Mouse (Mus musculus) myocyte (in vitro differentiated cells): ENCODE results near the gene Olfr283. TPM values are rescaled to one million over a fixed set of nuclear protein-coding genes. Genes with fewer than 3 reads are reported as not detected.

Experiments
- H3K27me3 ChIP-seq: one replicate; pipeline ENCODE4 v1.6.1; 2011; ENCODE audit not compliant: control insufficient read depth, insufficient read depth, insufficient read length
- H3K36me3 ChIP-seq: one replicate; pipeline ENCODE4 v1.6.1; 2011; ENCODE audit not compliant: control insufficient read depth, insufficient read depth
- H3K4me2 ChIP-seq: one replicate; pipeline ENCODE4 v1.6.1; 2011; ENCODE audit warnings: low read depth, control low read depth
- H3K4me3 ChIP-seq: one replicate; pipeline ENCODE4 v1.5.1; 2011; ENCODE audit warnings: mild to moderate bottlenecking, control low read depth, moderate library complexity
- H3K79me2 ChIP-seq: one replicate; pipeline ENCODE4 v1.6.1; 2011; ENCODE audit not compliant: control insufficient read depth, insufficient read depth
- H3ac ChIP-seq: one replicate; pipeline ENCODE4 v1.6.1; 2011; ENCODE audit not compliant: control insufficient read depth, insufficient read length
- CEBPB ChIP-seq: IDR thresholded peaks from 2 replicates; pipeline ENCODE4 v1.6.1; 2011; ENCODE audit warnings: mild to moderate bottlenecking, moderate library complexity; ENCODE audit not compliant: poor library complexity, insufficient read depth, severe bottlenecking
- E2F4 ChIP-seq: IDR thresholded peaks from one replicate; pipeline ENCODE4 v1.6.1; 2011; ENCODE audit warnings: mild to moderate bottlenecking, control low read depth, moderate library complexity; ENCODE audit not compliant: insufficient read depth
- MAX ChIP-seq: IDR thresholded peaks from one replicate; pipeline ENCODE4 v1.6.1; 2011; ENCODE audit warnings: low read depth, mild to moderate bottlenecking, control low read depth
- MYOD1 ChIP-seq, 3 experiments: IDR thresholded peaks; one replicate each; pipeline ENCODE4 v1.6.1; 2011; ENCODE audit warnings: control low read depth in 2 of 3, low read depth in 2 of 3, mild to moderate bottlenecking in 2 of 3, moderate library complexity in 1 of 3; ENCODE audit not compliant: insufficient read length in 2 of 3, control insufficient read depth in 1 of 3
- MYOG ChIP-seq, 3 experiments: IDR thresholded peaks; one replicate each; pipeline ENCODE4 v1.6.1; 2011; ENCODE audit warnings: control low read depth in 2 of 3, low read depth in 2 of 3, mild to moderate bottlenecking in 2 of 3; ENCODE audit not compliant: insufficient read length in 2 of 3, control insufficient read depth in 1 of 3, insufficient read depth in 1 of 3
- POLR2A ChIP-seq: IDR thresholded peaks from one replicate; pipeline ENCODE4 v1.6.1; 2011; ENCODE audit warnings: low read depth, mild to moderate bottlenecking, control low read depth, moderate library complexity; ENCODE audit not compliant: insufficient read length
- POLR2AphosphoS2 ChIP-seq: IDR thresholded peaks from one replicate; pipeline ENCODE4 v1.6.1; 2011; ENCODE audit warnings: low read depth, control low read depth; ENCODE audit not compliant: insufficient read length
- REST ChIP-seq: IDR thresholded peaks from one replicate; pipeline ENCODE4 v1.6.1; 2011; ENCODE audit warnings: mild to moderate bottlenecking, control low read depth, moderate library complexity; ENCODE audit not compliant: insufficient read depth, insufficient read length
- SRF ChIP-seq: IDR thresholded peaks from one replicate; pipeline ENCODE4 v1.6.1; 2011; ENCODE audit warnings: low read depth; ENCODE audit not compliant: control insufficient read depth, insufficient read length
- TCF12 ChIP-seq: IDR thresholded peaks from one replicate; pipeline ENCODE4 v1.6.1; 2011; ENCODE audit warnings: mild to moderate bottlenecking, control low read depth; ENCODE audit not compliant: poor library complexity, insufficient read depth, severe bottlenecking
- TCF3 ChIP-seq: IDR thresholded peaks from one replicate; pipeline ENCODE4 v1.6.1; 2011; ENCODE audit warnings: low read depth, control low read depth; ENCODE audit not compliant: insufficient read length
- USF1 ChIP-seq: IDR thresholded peaks from one replicate; pipeline ENCODE4 v1.6.1; 2011; ENCODE audit warnings: low read depth, mild to moderate bottlenecking, control low read depth, moderate library complexity
- polyA plus RNA-seq: library from polyadenylated mRNA; unstranded; fragments of >200 nt; fragmentation: generic; extraction: Trizol; gene quantifications from one replicate; pipeline ENCODE4 v1.2.1, GENCODE M21; 2012; ENCODE audit warnings: missing spikeins

Gene Olfr283
- polyA plus RNA-seq, 1 experiment: not detected

DNA sequence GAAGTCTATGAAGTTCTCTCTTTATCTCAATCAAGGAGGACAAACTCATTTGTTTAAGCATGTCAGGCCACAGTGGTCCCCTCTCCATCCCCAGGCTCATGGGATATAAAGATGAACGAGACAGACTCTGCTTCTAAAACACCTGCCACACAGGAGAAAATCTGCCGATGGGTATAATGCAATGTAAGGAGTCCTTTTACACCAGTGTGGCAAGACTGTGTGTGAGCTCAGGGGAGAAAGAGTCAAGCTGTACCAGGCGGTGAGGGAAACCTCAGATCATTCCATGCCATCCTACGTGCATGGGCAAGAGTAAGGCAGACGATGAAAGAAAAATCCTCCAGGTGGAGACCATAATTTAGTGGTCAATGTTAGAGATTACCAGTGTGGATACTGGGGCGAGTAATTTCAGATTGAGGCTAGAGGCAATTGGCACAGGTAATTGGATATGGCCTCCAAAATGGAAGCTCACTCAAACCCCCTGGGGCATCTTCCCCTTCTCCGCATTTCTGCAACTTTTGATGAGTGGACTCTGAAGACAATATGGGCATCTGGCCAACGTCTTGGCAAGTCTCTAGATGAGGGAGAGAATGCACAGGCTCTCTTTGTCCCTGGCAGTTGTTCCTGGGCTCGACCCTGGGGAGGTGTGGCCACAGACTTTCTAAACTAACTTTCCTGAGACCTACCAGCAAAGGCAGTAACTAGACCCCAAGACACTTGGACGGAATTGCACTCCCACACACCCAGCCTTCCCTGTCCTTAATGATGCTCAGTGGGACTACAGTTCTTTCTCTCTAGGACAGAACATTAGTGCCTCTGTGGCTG is 10.5 kb upstream of the Olfr283 start:
- peaks cover 2% of the 10 kb centered on the region for H3K27me3 ChIP-seq
- TF ChIP-seq E2F4: no peak
- no peak for TF ChIP-seq REST
- TF ChIP-seq TCF12: no peak
- no peak for TF ChIP-seq MYOG (IDR thresholded peaks at IDR 0.05; ENCODE audit: control insufficient read depth in 1 of 3, insufficient read depth in 1 of 3, insufficient read length in 2 of 3, low read depth in 2 of 3)
- TF ChIP-seq TCF3: no peak
- TF ChIP-seq POLR2AphosphoS2: no peak
- TF ChIP-seq SRF: no peak
- TF ChIP-seq MAX: no peak
- no peak for TF ChIP-seq POLR2A
- TF ChIP-seq USF1: no peak
- TF ChIP-seq MYOD1 (IDR thresholded peaks at IDR 0.05; ENCODE audit: control insufficient read depth in 1 of 3, insufficient read length in 2 of 3, low read depth in 2 of 3): no peak
- TF ChIP-seq CEBPB: no peak
- H3K79me2 ChIP-seq: no peaks in the 10 kb centered on the region
- H3K4me2 ChIP-seq: no peak overlapping the region
- no peaks in the 10 kb centered on the region for H3K36me3 ChIP-seq
- no peak overlapping the region for H3K4me3 ChIP-seq
- no peak overlapping the region for H3ac ChIP-seq

DNA sequence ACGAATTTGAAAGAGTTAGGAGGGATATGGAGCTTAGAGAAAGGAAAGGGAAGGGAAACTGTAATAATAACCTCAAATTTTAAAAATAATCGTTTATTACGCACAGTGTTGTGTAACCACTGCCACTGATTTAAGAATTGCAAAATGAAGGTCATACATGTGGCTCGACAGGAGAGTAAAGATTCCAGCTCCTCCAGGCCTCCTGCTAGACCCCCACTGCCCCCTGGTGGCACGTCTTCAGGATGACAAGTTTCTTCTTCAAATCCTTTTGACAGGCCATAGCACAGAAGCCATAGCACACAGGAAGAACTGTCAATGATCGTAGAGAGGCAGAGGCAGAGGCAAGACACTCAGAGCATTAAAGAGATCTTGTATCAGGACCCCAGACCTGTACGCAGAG is 9.1 kb upstream of the Olfr283 start:
- Histone ChIP-seq H3K36me3 (no peaks in the 10 kb centered on the region), H3ac (no peak overlapping the region)

DNA sequence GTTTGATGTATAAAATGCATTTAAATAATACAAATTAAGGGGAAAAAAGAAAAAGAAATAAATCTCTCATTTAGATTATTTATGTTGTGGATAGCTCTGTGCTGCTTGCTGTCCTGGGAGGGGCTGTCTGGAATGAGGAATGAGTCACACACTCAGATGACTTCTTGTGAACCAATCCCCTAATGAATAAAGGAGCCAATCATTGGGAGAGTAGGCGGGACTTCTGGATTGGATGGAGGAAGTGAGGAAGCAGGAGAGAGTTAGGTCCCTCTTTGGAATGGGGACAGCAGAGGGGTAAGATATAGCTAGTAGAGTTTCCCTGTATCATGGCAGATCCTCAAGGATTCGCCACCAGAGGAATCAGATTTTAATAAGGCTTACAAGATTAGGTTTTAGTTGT is 6.9 kb upstream of the Olfr283 start:
- TF ChIP-seq TCF3 (no peak), MYOD1 (IDR thresholded peaks at IDR 0.05; ENCODE audit: control insufficient read depth in 1 of 3, insufficient read length in 2 of 3, low read depth in 2 of 3) (no peak), POLR2A (no peak), USF1 (no peak), REST (no peak), POLR2AphosphoS2 (no peak), MAX (no peak), SRF (no peak), E2F4 (no peak), TCF12 (no peak), MYOG (IDR thresholded peaks at IDR 0.05; ENCODE audit: control insufficient read depth in 1 of 3, insufficient read depth in 1 of 3, insufficient read length in 2 of 3, low read depth in 2 of 3) (no peak)
- no peak overlapping the region for H3K4me3 ChIP-seq
- H3K79me2 ChIP-seq: no peaks in the 10 kb centered on the region
- peaks cover 8% of the 10 kb centered on the region for H3K27me3 ChIP-seq
- H3K36me3 ChIP-seq: no peaks in the 10 kb centered on the region
- H3ac ChIP-seq: no peak overlapping the region
- peak overlapping the region; percentile 31 for H3K4me2 ChIP-seq

More for the DNA sequence above, 9.1 kb upstream of the Olfr283 start:
- no peak for TF ChIP-seq MYOG (IDR thresholded peaks at IDR 0.05; ENCODE audit: control insufficient read depth in 1 of 3, insufficient read depth in 1 of 3, insufficient read length in 2 of 3, low read depth in 2 of 3)
- no peak for TF ChIP-seq SRF
- no peak for TF ChIP-seq REST
- Histone ChIP-seq H3K79me2 (no peaks in the 10 kb centered on the region), H3K27me3 (no peaks in the 10 kb centered on the region), H3K4me2 (peak overlapping the region; percentile 30), H3K4me3 (no peak overlapping the region)

DNA sequence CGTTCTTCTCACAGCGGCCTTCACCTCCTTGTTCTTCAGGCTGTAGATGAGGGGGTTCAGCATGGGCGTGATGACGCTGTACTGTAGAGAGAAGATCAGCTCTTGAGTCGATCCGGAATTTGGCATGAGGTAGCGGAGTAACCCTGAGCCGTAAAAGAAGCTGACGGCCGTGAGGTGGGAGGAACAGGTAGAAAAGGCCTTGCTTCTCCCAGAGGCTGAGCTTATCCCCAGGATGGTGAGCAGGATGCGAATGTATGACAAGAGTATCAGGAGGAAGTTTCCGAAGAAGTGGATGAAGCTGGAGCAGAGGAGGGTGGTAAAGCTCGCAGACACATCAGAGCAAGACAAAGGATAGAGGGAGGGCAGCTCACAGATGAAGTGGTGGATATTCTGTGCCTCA is 2.5 kb downstream of the Olfr283 start:
- Histone ChIP-seq H3K27me3 (peaks cover 3% of the 10 kb centered on the region), H3ac (no peak overlapping the region), H3K36me3 (no peaks in the 10 kb centered on the region), H3K4me3 (no peak overlapping the region), H3K79me2 (no peaks in the 10 kb centered on the region), H3K4me2 (no peak overlapping the region)
- TF ChIP-seq E2F4 (no peak), MAX (no peak), SRF (no peak), POLR2AphosphoS2 (no peak), MYOD1 (IDR thresholded peaks at IDR 0.05; ENCODE audit: control insufficient read depth in 1 of 3, insufficient read length in 2 of 3, low read depth in 2 of 3) (no peak), TCF3 (no peak), TCF12 (no peak)

DNA sequence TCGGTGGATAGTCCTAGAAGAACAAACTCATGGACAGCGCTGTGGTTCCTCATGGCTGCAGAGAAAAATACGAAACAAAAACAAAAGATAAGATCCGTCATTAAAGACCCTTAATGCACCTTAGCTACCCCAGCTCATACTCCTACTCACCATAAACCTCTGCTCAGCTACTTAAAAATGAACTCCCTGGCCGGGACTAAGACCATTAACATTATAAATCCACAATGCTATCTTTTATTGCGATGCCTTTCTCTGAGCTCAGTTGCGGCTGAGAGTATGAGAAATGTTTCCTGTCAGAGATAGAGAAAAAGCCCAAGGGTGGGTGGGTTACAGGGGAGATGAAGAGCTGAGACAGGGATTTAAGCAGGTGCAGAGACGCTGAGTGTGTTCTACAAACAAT is 39.9 kb downstream of the Olfr283 start, which contains the start of gene Olfr284:
TSS of gene Olfr284 (minus strand) at position 101 of the 400 bp plus-strand sequence.
- Histone ChIP-seq H3K27me3 (peaks cover 21% of the 10 kb centered on the region), H3ac (no peak within 1 kb of the TSS), H3K4me3 (no peak within 1 kb of the TSS), H3K4me2 (no peak within 1 kb of the TSS), H3K79me2 (no peaks in the 10 kb centered on the region), H3K36me3 (no peaks in the 10 kb centered on the region)
- no peak for TF ChIP-seq TCF3
- no peak for TF ChIP-seq E2F4
- no peak for TF ChIP-seq CEBPB
- no peak for TF ChIP-seq MAX
- no peak for TF ChIP-seq POLR2A
- TF ChIP-seq SRF: no peak
- TF ChIP-seq MYOD1 (IDR thresholded peaks at IDR 0.05; ENCODE audit: control insufficient read depth in 1 of 3, insufficient read length in 2 of 3, low read depth in 2 of 3): no peak
- no peak for TF ChIP-seq REST
- TF ChIP-seq USF1: no peak
- TF ChIP-seq TCF12: no peak

Other genes with a start within 250 kb of the Olfr283 start
- gene Asb8, start 215.3 kb downstream of the Olfr283 start, polyA plus RNA-seq: 50.3 TPM
- gene Ccdc184, start 213.8 kb downstream of the Olfr283 start, polyA plus RNA-seq: 0.05 TPM
- not detected for gene Olfr288, start 185.4 kb downstream of the Olfr283 start, polyA plus RNA-seq
- not detected for gene Gm44579, start 160.0 kb downstream of the Olfr283 start, polyA plus RNA-seq
- gene Olfr287, start 159.9 kb downstream of the Olfr283 start, polyA plus RNA-seq: not detected
- gene Olfr286, start 146.5 kb downstream of the Olfr283 start, polyA plus RNA-seq: not detected
- not detected for gene H1fnt, start 123.7 kb downstream of the Olfr283 start, polyA plus RNA-seq
- not detected for gene Zfp641, start 84.8 kb downstream of the Olfr283 start, polyA plus RNA-seq
- not detected for gene Olfr285, start 63.6 kb downstream of the Olfr283 start, polyA plus RNA-seq
- not detected for gene Olfr284, start 40.0 kb downstream of the Olfr283 start, polyA plus RNA-seq
- not detected for gene Olfr282, start 50.3 kb upstream of the Olfr283 start, polyA plus RNA-seq
- not detected for gene Olfr281, start 71.6 kb upstream of the Olfr283 start, polyA plus RNA-seq
- gene OR5BS1P, start 89.0 kb upstream of the Olfr283 start, polyA plus RNA-seq: not detected
- not detected for gene Lalba, start 101.8 kb upstream of the Olfr283 start, polyA plus RNA-seq
- gene Olfr279, start 111.5 kb upstream of the Olfr283 start, polyA plus RNA-seq: not detected
- 109 TPM for gene Kansl2, start 153.3 kb upstream of the Olfr283 start, polyA plus RNA-seq
- gene Ccnt1, start 190.0 kb upstream of the Olfr283 start, polyA plus RNA-seq: 12.6 TPM
- 0.10 TPM for gene 4930415O20Rik, start 190.1 kb upstream of the Olfr283 start, polyA plus RNA-seq
- gene Adcy6, start 229.1 kb upstream of the Olfr283 start, polyA plus RNA-seq: 32.4 TPM
- gene Cacnb3, start 249.9 kb upstream of the Olfr283 start, polyA plus RNA-seq: 80.8 TPM